Mouse (Mus musculus) intestine, embryonic 14.5 days (tissue): ENCODE results near the gene Tenm4. TPM values are rescaled to one million over a fixed set of nuclear protein-coding genes. Genes with fewer than 3 reads are reported as not detected.

Experiments used
- ATAC-seq: fragments of 200-750 bp; cut with Nextera tagmentation; replicated peaks from 2 replicates; pipeline ENCODE4 v1.8.0; 2017; ENCODE audit warnings: low read depth, moderate number of reproducible peaks, moderate TSS enrichment, moderate library complexity; ENCODE audit not compliant: low FRiP score, low TSS enrichment
- DNase-seq: peaks from one replicate; pipeline ENCODE4 v3.0.0-alpha.2; 2018; ENCODE audit warnings: low spot score
- H3K27ac ChIP-seq: fragments of 300-500 bp; sonication (generic); 2 replicates; pipeline ENCODE4 v1.5.1; 2014; ENCODE audit warnings: low read depth, mild to moderate bottlenecking, control low read depth
- H3K27me3 ChIP-seq: fragments of 300-500 bp; sonication (generic); replicated peaks from 2 replicates; pipeline ENCODE4 v1.6.1; 2014; ENCODE audit warnings: low read length, control low read depth; ENCODE audit not compliant: control insufficient read depth, insufficient read depth
- H3K36me3 ChIP-seq: fragments of 300-500 bp; sonication (generic); 2 replicates; pipeline ENCODE4 v1.6.1; 2014; ENCODE audit warnings: low read length, control low read depth; ENCODE audit not compliant: control insufficient read depth, insufficient read depth
- H3K4me1 ChIP-seq: fragments of 300-500 bp; sonication (generic); replicated peaks from 2 replicates; pipeline ENCODE4 v1.6.1; 2014; ENCODE audit warnings: low read length, control low read depth, mixed read lengths; ENCODE audit not compliant: control insufficient read depth, insufficient read depth
- H3K4me2 ChIP-seq: fragments of 300-500 bp; sonication (generic); 2 replicates; pipeline ENCODE4 v1.6.1; 2014; ENCODE audit warnings: low read length
- H3K4me3 ChIP-seq: fragments of 300-500 bp; sonication (generic); 2 replicates; pipeline ENCODE4 v1.5.1; 2014; ENCODE audit warnings: low read depth, low read length, control low read depth, mixed read lengths
- H3K9ac ChIP-seq: fragments of 300-500 bp; sonication (generic); 2 replicates; pipeline ENCODE4 v1.6.1; 2014; ENCODE audit warnings: mild to moderate bottlenecking, low read length
- H3K9me3 ChIP-seq: fragments of 300-500 bp; sonication (generic); 2 replicates; pipeline ENCODE4 v1.6.1; 2016; ENCODE audit warnings: low read length, control low read depth; ENCODE audit not compliant: control insufficient read depth
- WGBS: fragments of 180-500 bp; shearing (Covaris S2); extraction: QIAGEN DNeasy Blood & Tissue Kit; methylation state at CpG from one replicate; pipeline ENCODE4 v1.1.7; 2014; 5-methylcytosine and 5-hydroxymethylcytosine counted together
- polyA plus RNA-seq: library from polyadenylated mRNA; unstranded; fragments of >200 nt; fragmentation: Nextera tagmentation; extraction: Ambion mirVana; gene quantifications from 2 replicates; pipeline ENCODE4 v1.2.1, GENCODE M21; 2014

Gene Tenm4
- polyA plus RNA-seq, 1 experiment from 2014 or later = 36.5 TPM

DNA sequence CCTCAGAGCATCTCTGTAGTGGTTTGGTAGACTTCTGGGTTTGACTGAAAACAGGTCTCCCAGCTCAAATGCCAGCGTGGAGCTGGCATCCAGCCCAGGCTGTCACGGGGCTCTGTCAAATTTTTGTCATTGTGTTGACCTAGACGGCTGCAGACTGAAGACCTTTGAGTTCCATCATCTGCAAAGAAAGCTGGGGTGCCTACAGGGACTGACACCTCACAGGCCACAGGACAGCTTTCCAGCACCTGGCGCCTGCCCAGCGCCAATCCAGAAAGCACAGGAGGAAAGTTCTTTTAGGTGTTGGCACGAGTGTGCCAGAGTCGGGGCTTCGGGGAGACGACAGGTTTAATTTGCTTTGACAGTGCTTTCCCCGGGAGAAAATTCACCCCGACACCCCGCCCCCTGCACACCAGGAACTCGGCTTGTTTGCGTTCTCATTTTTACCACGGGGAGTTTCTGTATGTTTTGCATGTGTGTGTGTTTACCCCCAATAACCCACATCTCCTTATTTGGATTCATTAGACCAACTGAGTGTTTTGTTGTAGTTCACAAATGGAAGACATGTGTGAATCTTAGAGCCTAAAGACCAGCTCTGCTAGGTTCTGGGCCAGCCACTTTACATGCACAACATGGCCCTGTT is 594.4 kb downstream of the Tenm4 start:
- no peak overlapping the region for H3K4me2 ChIP-seq
- H3K4me3 ChIP-seq = no peak overlapping the region
- H3K4me1 ChIP-seq = peaks cover 3% of the 10 kb centered on the region; the same call in 1 of the 2 replicates
- H3K27me3 ChIP-seq = no peaks in the 10 kb centered on the region
- ATAC-seq (no peak), DNase-seq (no peak)
- no peaks in the 10 kb centered on the region for H3K9me3 ChIP-seq
- H3K9ac ChIP-seq = no peak overlapping the region
- WGBS = 74% methylated on average over 15 of the region's 15 CpGs
- no peaks in the 10 kb centered on the region for H3K36me3 ChIP-seq
- no peak overlapping the region for H3K27ac ChIP-seq

DNA sequence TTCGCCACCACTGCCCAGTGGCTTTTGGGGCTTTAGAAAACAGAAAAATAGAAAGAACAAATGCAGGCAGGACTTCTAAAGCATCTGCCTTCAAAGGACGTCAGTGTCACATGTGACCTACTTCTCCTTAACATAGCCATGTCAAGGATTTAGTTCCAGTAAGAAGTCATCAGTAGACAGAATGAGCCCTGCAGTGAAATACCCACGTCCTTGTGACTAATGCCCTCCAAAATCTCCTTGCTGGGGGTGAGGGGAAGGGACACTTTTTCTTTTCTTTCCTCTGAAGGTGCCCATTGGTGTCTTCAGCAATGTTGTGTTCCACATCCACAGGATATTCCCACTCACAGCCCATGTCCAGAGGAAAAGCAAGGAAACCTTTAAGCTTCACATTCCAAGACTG is 596.0 kb downstream of the Tenm4 start:
- no peak overlapping the region for H3K9ac ChIP-seq
- no peak overlapping the region for H3K4me3 ChIP-seq
- H3K27ac ChIP-seq = no peak overlapping the region
- H3K4me1 ChIP-seq = peaks cover 3% of the 10 kb centered on the region; the same call in 1 of the 2 replicates
- DNase-seq = no peak
- 87% methylated on average over 3 of the region's 3 CpGs for WGBS
- no peak overlapping the region for H3K4me2 ChIP-seq
- no peaks in the 10 kb centered on the region for H3K27me3 ChIP-seq
- H3K9me3 ChIP-seq = no peaks in the 10 kb centered on the region
- ATAC-seq = no peak
- H3K36me3 ChIP-seq = no peaks in the 10 kb centered on the region

- H3K27ac ChIP-seq = no peak overlapping the region
- H3K27me3 ChIP-seq = no peaks in the 10 kb centered on the region
- ATAC-seq (no peak), DNase-seq (no peak)
- no peak overlapping the region for H3K4me3 ChIP-seq
- 70% methylated on average over 6 of the region's 6 CpGs for WGBS
- H3K4me2 ChIP-seq = no peak overlapping the region
- H3K9me3 ChIP-seq = no peaks in the 10 kb centered on the region
- peaks cover 10% of the 10 kb centered on the region for H3K4me1 ChIP-seq
- no peak overlapping the region for H3K9ac ChIP-seq
- H3K36me3 ChIP-seq = no peaks in the 10 kb centered on the region
These were observed 597.7 kb downstream of the Tenm4 start for GRCm38 (mm10) chr7:96768718-96769117.

- no peaks in the 10 kb centered on the region for H3K36me3 ChIP-seq
- ATAC-seq (no peak), DNase-seq (no peak)
- 70% methylated on average over 4 of the region's 4 CpGs for WGBS
- no peaks in the 10 kb centered on the region for H3K27me3 ChIP-seq
- H3K4me3 ChIP-seq = no peak overlapping the region
- H3K27ac ChIP-seq = no peak overlapping the region
- no peak overlapping the region for H3K4me2 ChIP-seq
- peaks cover 20% of the 10 kb centered on the region for H3K4me1 ChIP-seq
- no peaks in the 10 kb centered on the region for H3K9me3 ChIP-seq
- H3K9ac ChIP-seq = no peak overlapping the region
These were observed 598.7 kb downstream of the Tenm4 start for GRCm38 (mm10) chr7:96769784-96770183.

GRCm38 (mm10) chr7:96772966-96773365 is 601.9 kb downstream of the Tenm4 start:
- ATAC-seq (no peak), DNase-seq (no peak)
- Histone ChIP-seq H3K9me3 (no peaks in the 10 kb centered on the region), H3K27me3 (no peaks in the 10 kb centered on the region), H3K9ac (no peak overlapping the region), H3K36me3 (peaks cover 3% of the 10 kb centered on the region; the same call in 1 of the 2 replicates), H3K4me3 (no peak overlapping the region), H3K27ac (0 out of 2 replicates have a peak overlapping the region, but pooled peaks have one; percentile 91), H3K4me1 (peaks cover 32% of the 10 kb centered on the region), H3K4me2 (no peak overlapping the region)
- 71% methylated on average over 4 of the region's 4 CpGs for WGBS

DNA sequence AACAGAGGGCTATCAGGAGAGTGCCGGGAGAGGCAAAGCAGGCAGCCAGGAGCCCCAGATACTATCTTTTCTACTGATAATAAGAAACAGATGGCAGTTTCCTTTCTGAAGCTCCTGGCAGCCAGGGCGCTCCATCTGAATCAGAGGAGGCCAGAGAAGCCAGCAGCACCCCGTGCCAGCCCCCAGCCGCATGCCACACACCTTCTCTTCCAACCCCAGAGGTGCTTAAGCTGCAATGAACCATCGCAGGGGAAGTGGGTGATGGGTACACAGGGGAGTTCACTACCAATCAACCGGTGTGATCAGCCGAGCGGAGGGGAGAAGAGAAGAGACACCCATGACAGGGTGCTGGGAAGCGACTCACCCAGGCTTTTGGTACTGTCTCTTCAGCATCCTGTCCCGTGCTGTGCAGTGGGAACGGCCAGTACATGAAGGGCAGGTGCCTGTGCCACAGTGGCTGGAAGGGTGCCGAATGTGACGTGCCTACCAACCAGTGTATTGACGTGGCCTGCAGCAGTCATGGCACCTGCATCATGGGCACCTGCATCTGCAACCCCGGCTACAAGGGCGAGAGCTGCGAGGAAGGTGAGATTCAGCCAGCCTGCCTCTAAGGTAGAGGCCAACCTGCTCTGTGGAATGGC is 602.7 kb downstream of the Tenm4 start:
- Histone ChIP-seq H3K36me3 (peaks cover 3% of the 10 kb centered on the region; the same call in 1 of the 2 replicates), H3K4me2 (no peak overlapping the region), H3K9ac (no peak overlapping the region), H3K9me3 (no peaks in the 10 kb centered on the region), H3K27me3 (no peaks in the 10 kb centered on the region), H3K4me1 (peaks cover 32% of the 10 kb centered on the region), H3K27ac (peak overlapping the region; percentile 91; the same call in 1 of the 2 replicates), H3K4me3 (no peak overlapping the region)
- DNase-seq = no peak
- 80% methylated on average over 17 of the region's 17 CpGs for WGBS
- no peak for ATAC-seq

DNA sequence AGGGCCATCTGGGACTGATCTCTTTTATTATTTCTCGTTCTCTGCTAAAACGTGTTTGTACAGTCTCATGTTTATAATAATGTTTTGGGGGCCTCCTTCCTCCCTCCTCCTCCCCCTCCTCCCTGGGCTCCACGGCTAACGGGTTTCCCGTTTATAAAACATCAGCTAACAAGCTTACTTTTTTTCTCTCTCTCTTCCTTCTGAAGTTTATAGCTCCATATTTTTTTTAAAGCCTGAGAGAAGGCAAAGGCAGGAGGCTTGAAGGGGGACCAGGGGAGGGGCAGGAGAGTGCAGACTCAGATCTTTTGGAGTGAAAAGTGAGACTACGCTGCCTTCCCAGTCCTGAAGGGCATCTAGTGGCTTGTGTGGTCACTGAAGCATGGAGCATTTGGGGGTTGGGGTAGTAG is 604.0 kb downstream of the Tenm4 start:
- Histone ChIP-seq H3K36me3 (peaks cover 3% of the 10 kb centered on the region; the same call in 1 of the 2 replicates), H3K9me3 (no peaks in the 10 kb centered on the region), H3K9ac (no peak overlapping the region), H3K4me1 (peaks cover 29% of the 10 kb centered on the region), H3K27me3 (no peaks in the 10 kb centered on the region), H3K27ac (peak overlapping the region; percentile 91), H3K4me3 (no peak overlapping the region), H3K4me2 (no peak overlapping the region)
- no peak for DNase-seq
- WGBS = 25% methylated on average over 6 of the region's 6 CpGs
- ATAC-seq = peak; percentile 71; the same call in 1 of the 2 replicates

DNA sequence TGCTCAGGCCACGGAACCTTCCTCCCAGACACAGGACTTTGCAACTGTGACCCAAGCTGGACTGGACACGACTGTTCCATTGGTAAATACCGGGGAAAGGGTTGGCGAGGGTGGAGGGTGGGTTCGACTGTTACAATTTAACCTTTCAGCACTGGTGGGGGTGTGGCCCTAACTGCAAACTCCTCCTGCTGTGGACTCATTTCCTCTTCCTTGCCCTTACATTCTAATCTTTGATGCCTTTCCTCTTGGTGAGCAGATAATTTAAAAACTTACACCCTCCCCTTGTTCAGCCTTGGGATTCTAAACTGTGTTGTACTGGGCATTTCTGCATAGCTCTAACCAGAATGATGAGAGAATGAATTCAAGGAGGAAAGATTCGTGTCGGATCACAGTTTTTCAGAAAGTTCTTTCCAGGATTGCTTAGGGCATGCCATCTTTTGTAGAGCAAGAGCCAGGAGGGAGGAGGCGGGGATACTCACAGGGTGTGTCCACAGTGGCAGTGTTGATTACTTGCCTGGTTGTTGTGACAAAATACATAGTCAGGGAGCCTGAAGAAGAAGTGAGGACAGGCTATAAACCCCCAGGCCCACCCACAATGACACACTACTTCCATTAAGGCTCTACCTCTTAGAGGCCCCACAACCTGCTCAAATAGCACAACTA is 607.0 kb downstream of the Tenm4 start:
- WGBS = 85% methylated on average over 8 of the region's 8 CpGs
- DNase-seq (no peak), ATAC-seq (no peak)

More for the DNA sequence above, 607.0 kb downstream of the Tenm4 start:
- H3K36me3 ChIP-seq = peaks cover 7% of the 10 kb centered on the region
- H3K9ac ChIP-seq = no peak overlapping the region
- no peaks in the 10 kb centered on the region for H3K9me3 ChIP-seq
- H3K27ac ChIP-seq = no peak overlapping the region
- no peak overlapping the region for H3K4me2 ChIP-seq
- H3K4me3 ChIP-seq = no peak overlapping the region
- H3K4me1 ChIP-seq = peaks cover 29% of the 10 kb centered on the region
- H3K27me3 ChIP-seq = no peaks in the 10 kb centered on the region
